Mouse (Mus musculus) monocyte, adult 5-6 weeks (primary cell): Measurements from ENCODE around the gene Ssbp4. TPM values are rescaled to one million over a fixed set of nuclear protein-coding genes. Genes with fewer than 3 reads are reported as not detected.

Experiments used
- ATAC-seq: fragments of 153-309, 156-312 bp; replicated peaks from 2 replicates; pipeline ENCODE4 v1.8.0; 2017; ENCODE audit warnings: mild to moderate bottlenecking; ENCODE audit not compliant: low TSS enrichment, insufficient number of reproducible peaks, severe bottlenecking, poor library complexity, low FRiP score
- total RNA-seq: library from RNA; stranded (forward); fragments of 200-1000, 200-491, 200-594 nt; gene quantifications from 3 replicates; pipeline ENCODE4 v1.2.3, GENCODE M21; 2017

The Ssbp4 gene
- total RNA-seq, 1 experiment from 2014 or later = 83.1 TPM

DNA sequence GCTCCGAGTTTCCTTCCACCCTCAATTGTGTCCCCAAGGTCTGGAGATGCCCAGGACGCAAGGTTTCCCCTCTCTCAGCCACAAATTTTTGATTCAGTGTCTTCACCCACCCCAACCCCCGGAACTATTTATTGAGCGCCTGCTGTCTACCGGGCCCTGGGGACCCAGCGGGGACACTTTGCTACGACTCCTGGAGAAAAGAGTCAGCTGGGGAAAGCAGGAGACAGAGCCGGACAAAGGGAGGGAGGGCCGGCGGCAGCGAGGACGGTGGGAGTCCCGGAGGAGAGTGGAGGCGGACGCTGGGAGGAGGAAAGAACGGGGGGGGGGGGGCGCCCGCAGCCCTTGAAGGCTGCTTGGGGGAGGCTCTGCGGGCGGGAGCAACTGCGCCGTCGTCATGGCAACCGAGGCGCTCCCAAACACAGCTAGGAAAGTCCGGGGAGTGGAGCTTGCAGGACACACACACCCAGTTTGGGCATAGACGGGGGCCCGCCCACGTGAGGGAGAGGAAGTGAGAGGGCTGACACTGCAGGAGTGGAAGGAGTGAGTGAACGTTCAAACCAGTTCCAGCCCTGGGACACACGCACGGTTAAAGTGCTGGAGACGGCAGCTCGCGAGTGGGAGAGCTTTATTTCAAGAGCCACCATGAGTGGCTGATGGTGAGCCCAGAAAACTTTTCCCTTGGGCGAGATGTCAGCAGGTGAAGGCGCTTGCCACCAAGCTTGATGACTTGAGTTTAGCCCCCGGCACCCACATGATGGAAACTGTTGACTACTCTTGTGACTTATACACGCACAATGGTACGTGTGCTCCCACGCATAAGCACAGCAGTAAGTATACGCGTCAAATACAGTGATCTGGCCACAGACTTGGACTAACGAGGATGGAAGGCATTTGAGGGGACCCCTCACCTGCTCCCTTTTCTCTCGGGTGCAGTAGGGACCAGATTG, 1.4 kb upstream of the Ssbp4 start:
- peak; percentile 71 for ATAC-seq

DNA sequence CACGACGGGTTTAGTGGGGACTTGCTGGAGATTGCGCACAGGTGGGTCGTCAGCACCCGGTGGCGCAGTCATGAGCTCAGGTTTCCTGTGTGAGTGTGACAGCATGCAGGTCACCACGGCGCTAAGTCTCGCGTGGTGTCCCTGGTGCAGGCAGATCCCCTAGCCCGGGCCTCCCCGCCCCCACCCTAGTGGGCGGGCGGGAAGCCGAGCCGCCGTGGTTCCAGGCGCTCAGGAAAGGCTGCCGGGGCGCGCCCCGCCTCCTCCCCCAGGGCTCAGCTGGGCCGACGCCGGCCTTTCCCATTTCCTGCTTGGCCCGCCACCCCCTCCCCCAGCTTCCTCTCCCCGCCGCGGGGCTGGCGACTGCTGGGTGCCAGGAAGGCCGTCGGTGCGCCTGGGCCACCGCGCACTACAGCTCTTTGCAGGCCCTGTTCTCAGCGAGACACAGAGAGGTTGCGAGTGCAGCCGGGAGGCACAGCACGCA, 736 bp upstream of the Ssbp4 start:
- peak; percentile 11; the same call in 1 of the 2 replicates for ATAC-seq

DNA sequence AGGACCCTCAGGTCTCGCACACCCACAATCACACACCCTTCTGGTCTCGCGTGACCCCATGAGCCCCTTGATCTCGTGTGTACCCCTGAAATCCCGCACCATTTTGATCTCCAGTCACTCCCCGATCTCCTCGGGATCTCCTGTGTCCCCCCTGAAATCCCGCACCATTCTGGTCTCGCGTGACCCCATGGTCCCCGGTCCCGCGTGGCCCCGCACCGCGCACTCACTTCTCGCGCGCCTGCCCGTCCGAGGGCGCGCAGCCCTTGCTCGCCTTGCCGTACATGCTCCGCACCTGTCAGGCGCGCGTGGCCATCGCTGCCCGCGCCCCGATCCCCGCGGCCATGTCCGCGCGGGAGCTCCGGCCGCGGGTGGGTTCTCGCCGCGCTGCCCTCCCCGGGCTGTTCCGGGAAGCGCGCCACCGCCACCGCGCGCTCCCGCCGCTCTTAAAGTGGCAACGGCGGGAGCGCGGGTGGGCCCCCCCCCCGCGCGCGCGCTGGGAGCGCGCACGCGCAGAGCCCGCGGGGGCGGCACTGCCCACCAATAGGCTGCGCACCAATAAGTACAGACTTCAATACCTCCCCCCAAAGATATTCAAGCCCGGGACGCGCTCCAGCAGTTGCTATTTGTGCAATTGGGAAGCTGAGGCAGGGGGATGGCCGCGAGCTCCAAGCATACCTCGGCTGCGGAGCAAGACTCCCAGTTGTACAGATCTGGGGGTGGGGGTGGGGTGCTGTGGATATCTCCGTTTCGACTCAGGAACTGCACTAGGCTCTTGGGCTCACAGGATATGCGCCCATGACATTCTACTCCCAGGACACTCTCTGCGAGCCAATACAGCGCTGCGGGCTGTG, 549 bp downstream of the Ssbp4 start:
- no peak for ATAC-seq

DNA sequence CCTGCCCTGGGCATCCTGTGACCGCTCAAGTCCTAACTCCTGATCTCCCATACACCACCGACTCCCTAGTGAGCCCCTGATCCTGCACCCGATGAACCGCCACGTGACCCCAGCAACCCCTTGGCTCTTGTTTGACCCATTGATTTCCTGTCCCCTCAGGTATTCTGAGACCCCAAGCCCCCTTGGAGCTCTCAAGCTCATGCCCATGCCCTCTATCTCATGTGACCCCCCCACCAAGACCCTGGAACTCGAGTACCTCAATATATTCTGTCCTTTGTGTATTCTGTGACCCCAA, 1.1 kb downstream of the Ssbp4 start:
- ATAC-seq = no peak

DNA sequence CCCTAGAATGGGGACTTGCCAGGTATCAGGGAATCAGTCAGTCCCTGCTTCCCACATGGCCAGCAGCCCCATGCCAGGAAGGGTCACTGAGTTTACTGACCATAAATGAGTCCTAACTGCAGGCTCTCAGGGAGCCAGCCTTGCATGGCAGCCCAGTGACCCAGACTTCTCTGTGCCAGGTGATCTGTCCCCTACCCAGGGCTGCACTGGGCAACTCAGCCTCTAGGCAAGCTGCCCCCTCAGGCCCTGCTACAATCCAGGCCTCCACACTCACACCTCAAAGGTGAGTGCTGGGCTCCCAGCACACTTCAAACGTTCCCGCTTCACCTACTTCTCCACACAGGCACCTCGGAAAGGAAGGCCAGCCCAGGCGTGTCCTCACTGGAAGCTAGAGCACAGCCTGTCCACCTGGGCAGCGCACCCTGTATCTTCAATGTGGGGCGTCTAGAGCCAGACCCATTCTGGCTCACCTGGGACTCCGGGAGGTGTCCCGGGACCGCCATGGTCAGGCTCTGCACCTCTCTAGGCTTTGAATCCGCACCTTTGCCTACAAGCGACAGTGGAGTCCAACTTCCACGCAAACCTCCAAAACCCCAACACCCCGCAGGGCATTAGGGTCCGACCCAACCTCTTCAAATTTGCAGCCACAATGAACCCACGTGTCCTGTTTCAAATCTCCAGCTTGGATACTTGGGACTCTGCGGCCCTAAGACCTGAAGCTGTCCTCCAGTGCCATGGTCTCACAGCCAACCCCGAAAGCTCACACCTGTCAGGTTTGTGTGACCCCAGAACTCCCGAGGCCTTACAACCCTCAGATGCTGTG, 1.7 kb downstream of the Ssbp4 start:
- ATAC-seq = no peak

DNA sequence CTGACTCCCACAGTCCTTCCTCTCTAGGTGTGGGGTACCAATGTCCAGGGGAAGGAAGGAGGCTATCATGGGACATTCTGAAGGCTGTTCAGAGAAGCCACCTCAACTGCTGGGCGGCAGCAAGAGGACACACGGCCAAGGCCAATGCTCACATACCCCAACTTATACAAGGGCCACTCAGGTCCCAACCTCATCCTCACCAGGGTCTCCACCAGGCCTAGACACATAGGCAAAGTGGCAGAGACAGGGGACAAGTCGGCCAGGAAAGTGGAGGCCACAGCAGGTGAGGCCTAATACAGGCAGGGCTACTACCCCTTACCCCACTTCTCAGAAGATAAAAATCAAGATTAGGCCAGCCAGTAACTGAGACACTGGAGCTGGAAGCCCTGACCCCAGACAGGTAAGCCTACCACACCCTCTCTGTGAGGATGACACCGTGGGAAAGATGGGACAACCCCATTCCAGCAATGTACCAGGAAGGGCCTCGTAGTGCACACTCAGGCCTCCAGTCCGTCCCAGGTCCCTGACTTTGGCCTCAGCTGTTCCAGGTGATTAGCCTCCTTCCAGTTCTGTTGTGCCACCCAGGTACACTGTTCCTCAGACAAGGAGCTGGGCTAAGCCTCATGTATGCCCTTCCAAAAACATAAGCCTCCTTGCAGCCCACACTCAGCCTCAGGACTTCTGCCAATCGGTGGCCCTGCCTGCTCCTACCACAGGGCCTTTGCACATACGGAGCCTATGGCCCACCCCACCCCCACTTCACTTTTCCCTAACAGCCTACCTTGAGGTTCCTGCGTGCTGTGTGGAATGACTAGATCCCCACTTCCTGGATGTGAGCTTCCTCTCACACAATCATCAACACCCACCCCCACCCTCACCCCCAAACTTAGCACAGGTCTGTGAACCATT, 2.5 kb downstream of the Ssbp4 start:
- no peak for ATAC-seq

DNA sequence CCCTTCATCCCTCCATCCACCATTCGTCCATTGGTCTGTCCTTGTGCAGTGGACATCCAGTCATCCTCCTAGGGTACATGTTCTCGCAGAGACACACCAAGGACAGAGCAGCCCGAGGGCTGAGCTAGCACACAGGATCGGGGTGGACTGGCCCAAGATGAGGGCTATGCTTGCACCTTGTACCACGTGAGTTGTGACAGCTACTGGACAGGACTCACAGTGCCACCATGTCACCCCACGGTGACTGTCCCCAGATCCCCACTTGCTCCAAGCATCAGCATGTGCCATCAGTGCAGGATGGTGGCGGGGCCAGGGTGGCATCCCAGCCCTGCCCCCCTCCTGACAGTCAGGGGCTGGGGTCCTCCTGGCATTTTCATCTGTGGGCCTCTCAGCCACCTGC, 4.1 kb downstream of the Ssbp4 start:
- ATAC-seq = no peak

DNA sequence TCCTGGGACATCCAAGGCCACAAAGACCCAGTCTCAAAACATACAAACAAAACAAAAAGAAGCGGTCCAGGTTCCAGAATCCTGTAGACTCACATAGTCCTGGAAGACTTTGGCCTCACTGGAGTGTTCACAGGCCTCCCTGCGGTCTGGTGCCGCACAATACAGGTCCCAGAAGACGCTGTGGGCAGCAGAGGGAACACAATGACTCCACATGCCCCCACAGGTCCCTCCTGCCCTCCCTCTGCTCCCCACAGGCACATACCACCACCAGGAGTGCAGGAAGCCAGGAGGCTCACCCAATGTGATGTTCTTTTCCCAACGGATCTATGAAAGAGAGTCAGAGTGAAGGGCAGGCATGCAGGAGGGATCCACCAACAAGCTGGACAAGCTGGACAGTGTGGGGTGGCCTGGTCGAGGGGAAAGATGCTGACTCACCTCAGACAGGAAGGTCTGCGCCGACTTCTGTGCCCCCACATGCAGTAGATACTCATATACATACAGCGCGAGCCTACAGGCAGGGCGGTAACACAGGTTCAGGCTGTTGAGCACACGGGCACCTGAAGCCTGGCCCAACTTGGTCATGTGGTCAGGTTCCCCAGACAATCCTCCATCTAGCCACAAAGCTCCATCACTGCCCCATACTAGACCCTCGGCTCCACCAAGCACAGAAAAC, 6.4 kb downstream of the Ssbp4 start:
- ATAC-seq = no peak

DNA sequence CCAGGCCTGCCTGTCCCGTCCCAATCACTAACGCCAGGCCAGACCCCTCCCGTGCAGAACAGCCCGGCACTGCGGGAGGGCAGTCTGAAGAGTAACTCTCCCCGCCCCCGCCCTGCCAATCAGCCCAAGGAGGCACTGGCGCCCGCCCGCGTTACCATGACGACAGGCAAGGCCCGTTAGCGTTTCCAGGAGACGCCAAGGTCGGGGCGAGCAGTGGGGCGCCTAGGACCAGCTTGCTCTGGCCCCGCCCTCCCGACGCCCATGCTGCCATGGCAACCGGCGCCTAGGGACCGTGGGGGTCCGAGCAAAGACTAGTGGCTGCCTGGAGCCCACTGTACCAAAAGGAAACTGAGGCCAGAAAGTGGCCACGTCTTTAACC, 7.4 kb downstream of the Ssbp4 start:
- peak; percentile 41; the same call in 1 of the 2 replicates for ATAC-seq

DNA sequence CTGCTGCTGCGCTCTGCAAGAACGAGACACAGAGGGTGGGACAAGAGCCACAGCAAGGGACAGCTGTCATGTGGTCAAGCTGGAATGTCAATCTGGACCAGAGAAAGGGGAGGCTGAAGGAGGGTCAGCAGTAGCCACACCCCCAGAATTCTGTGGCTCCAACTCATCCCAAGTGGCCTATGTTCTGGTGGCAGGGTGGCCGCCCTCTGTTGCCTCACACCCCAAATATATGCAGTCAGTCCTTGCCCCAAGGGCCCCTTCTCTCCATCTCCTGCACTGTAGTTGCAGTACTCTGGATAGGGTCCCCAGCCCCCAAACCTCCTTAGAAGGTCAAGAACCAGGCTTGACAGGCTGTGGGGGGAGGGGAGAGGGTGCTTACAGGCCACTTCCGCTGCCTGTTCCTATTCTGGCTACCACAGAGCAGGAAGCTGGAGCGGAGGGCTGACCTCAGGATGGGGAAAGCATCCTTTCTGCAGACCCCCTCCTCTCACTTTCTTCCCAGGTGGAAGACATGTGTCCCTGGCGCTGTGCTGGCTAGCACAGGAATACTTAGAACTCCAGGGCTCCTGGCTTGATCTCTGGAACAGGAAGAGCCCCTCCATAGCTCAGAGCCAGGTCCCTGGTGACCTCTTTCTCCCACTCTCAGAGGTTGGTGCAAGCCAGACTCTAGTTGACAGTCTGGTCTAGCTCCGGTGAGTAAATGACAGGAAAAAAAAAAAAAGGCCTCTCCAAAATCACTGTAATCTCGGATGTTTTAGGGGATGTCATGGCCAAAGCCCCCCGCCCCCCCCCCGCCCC, 8.0 kb downstream of the Ssbp4 start:
- no peak for ATAC-seq

DNA sequence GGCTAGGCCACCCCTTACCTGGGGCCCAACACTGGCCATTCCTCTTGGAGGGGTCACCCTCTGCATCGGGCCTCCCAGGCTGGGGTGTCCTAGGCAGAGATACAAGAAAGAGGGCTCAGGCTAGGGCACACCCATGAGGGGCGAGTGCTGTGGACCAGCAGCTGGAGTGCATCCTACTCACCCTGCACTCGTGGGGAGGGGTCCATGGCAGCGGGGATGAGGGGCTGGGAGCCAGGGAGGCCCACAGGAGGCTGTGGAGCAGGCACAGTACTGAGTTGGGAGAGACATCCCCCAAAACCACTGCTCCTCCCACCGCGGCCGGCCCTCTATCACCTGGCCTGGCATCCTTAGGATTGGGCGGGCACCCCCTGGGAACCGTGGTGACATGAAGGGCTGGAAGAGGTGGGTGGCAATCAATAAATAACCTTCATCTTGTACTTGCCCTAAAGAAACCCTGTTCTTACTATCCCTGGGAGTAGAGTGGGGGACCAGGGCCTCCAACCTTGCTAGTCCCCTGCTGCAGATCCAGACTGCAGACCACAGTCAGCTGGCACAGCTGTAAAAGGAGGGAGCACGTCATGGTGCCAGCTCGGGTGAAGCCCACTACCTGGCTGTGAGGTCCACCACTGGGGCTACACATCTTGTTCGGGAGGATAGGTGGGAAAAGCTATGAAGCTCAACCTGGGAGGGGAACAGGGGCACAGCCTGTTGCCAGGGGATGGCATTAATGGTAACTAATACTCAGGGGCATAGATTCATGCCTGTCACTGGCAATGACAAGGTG, 9.0 kb downstream of the Ssbp4 start:
- no peak for ATAC-seq

DNA sequence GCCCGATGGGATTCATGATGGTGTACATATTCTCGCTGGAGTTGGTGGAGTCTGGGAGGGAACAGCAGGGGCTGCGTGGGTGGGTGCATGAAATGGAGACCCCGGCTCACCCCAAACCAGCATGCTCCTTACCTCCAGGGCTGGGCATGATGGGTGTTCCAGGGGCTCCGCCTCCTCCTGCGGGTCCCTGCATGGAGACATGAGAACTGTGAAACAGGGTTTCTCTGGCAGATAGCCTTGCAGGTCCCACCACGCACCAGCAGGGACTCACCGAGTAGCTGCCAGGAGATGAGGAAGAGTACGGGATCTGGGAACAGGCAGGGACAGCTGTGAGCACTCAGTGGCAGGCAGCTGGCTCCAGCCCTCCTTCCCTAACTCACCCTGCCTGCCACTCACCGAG, 9.9 kb downstream of the Ssbp4 start:
- ATAC-seq = no peak

DNA sequence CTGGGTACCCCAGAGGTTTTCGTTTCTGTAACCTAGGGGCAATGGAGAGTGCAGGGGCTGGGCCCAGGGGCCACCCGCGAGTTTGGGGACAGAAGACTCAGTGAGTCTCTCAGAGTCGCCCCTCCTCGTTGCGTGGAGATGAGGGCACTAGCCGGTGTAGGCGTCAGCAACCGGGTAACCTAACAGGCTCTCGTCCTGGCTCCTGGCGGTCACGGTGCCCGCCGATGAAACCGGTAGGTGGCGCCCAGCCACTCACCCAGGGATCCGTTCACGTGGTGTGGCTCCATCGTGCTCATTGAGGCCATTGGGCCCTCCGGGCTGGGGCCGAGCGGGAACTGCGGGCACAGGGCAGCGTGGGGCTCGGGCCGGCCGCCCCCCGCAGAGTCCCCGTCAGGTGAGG, 10.4 kb downstream of the Ssbp4 start:
- no peak for ATAC-seq

DNA sequence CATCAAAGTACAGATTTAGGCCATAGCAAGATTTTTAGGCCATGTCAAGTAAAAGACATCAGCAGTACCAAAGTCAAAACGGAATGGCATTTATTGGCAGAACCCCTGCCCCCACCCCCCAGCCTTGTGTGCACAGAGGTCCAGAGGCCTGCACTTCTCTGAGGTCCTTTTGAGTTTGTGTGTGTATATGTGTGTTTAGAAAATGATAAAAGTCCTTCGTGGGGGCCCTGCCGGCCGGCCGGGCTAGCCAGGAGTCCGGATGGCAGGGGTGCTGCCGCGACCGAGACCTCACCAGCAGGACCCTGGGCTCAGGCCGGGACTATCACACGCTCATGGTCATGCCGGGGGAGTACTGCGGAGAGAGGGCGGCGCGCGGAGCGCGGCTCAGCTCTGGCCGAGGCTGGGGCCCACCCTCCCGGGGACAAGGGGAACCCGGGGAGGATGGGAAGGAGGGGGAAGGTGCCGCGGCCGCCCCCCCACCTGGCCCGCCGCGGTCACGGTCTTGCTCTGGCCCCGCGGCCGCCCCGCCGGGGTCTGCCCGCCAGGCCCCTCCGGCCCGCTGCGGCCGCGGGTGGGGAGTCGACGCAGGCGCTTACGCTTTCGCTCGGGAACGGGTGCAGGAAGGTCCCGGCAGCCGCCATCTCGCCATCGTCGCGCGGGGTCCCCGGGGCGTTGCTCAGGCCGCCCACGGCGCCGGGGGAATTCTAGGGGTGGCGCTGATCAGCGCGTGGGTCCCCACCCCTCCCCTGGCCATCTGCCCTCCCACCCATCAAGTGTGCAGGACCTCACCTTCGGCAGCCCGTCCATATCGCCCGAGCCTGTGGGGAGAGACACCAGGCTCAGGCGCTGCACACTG, 11.0 kb downstream of the Ssbp4 start:
- ATAC-seq = no peak

DNA sequence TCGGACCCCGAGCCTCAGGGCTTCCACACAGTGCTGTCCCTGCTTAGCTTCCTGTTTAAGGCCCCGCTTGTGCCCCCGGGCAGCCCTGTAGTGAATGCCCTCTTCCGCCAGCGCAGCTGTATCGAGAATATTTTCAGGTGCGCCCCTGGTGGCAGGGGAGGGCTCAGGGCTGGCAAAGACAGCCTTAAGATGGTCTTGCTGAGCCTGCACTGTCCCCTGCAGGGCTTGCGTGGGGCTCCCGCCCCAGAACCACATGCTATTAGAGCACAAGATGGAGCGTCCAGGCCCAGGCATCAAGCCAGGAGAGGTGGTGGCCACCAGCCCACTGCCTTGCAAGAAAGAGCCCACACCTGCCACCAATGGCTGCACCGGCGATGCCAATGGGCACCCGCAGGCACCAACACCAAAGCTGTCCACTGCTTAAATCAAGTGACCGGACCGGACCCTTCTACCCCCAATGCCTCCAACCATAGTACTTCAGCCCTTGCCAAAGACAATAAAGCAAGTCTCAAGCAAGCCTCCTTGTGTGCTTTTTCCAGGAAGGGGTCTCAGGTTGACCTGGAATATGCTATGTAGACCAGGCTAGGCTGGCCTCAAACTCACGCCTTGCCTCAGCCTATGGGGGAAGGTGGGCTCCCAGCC, 11.8 kb downstream of the Ssbp4 start:
- no peak for ATAC-seq
